Mouse (Mus musculus): ENCODE data around the gene Gpn3. TPM values are rescaled to one million over a fixed set of nuclear protein-coding genes. Genes with fewer than 3 reads are reported as not detected.

Gpn3 gene
- polyA plus RNA-seq, 1 experiment from 2014 or later, result 42.9 TPM

Other genes starting within 250 kb of the Gpn3 start
- 0.29 TPM in 1 of 2 replicates, not detected in the other for gene Ccdc63, start 231.1 kb upstream of the Gpn3 start, polyA plus RNA-seq (2015; fragmentation: Nextera tagmentation; extraction: Ambion mirVana)
- 216 and 237 TPM in 2 replicates for gene Ppp1cc, start 213.6 kb upstream of the Gpn3 start, polyA plus RNA-seq (2015; fragmentation: Nextera tagmentation; extraction: Ambion mirVana)
- gene Hvcn1, start 165.1 kb upstream of the Gpn3 start, polyA plus RNA-seq (2015; fragmentation: Nextera tagmentation; extraction: Ambion mirVana), result 1.5 and 1.9 TPM in 2 replicates
- gene Tctn1, start 107.4 kb upstream of the Gpn3 start, polyA plus RNA-seq (2015; fragmentation: Nextera tagmentation; extraction: Ambion mirVana), result 6.1 TPM in 2 replicates
- 7.6 and 8.4 TPM in 2 replicates for gene Pptc7, start 87.5 kb upstream of the Gpn3 start, polyA plus RNA-seq (2015; fragmentation: Nextera tagmentation; extraction: Ambion mirVana)
- gene Rad9b, start 17.6 kb upstream of the Gpn3 start, polyA plus RNA-seq (2015; fragmentation: Nextera tagmentation; extraction: Ambion mirVana), result 27.0 and 28.3 TPM in 2 replicates
- 268 and 286 TPM in 2 replicates for gene Vps29, start 17.5 kb upstream of the Gpn3 start, polyA plus RNA-seq (2015; fragmentation: Nextera tagmentation; extraction: Ambion mirVana)
- gene Fam216a, start 488 bp downstream of the Gpn3 start, polyA plus RNA-seq (2015; fragmentation: Nextera tagmentation; extraction: Ambion mirVana), result 149 and 162 TPM in 2 replicates
- 146 and 148 TPM in 2 replicates for gene Arpc3, start 20.0 kb downstream of the Gpn3 start, polyA plus RNA-seq (2015; fragmentation: Nextera tagmentation; extraction: Ambion mirVana)
- 51.2 and 54.5 TPM in 2 replicates for gene Anapc7, start 49.8 kb downstream of the Gpn3 start, polyA plus RNA-seq (2015; fragmentation: Nextera tagmentation; extraction: Ambion mirVana)
- gene Atp2a2, start 130.3 kb downstream of the Gpn3 start, polyA plus RNA-seq (2015; fragmentation: Nextera tagmentation; extraction: Ambion mirVana), result 46.3 and 47.7 TPM in 2 replicates
- 64.1 and 75.6 TPM in 2 replicates for gene Ift81, start 242.6 kb downstream of the Gpn3 start, polyA plus RNA-seq (2015; fragmentation: Nextera tagmentation; extraction: Ambion mirVana)

All from midbrain, embryonic 15.5 days (tissue).